Mouse (Mus musculus): ENCODE data around the gene Gm49384.

DNA sequence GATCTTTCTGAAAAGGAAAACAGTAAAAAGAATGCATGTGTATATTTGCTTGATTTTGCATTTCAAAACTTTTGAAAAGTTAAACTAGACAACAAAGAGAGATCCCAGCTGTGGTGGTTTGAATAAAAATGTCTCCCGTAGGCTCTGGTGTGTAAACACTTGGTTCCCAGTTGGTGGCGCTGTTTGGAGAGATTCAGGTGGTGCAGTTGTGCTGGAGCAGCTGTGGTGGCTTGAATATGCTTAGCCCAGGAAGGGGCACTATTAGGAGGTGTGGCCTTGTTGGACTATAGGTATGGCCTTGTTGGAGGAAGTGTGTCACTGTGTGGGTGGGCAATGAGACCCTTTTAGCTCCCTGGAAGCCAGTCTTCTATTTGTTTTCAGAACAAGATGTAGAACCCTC lies 25.2 kb upstream of the Gm49384 start:
- TF ChIP-seq POLR2A (IDR thresholded peaks at IDR 0.05; ENCODE audit: low read depth, low read length) = no peak
- peak; percentile 11; the same call in 1 of the 2 replicates for TF ChIP-seq CTCF (IDR thresholded peaks at IDR 0.05; ENCODE audit: extremely low read depth, insufficient read length, insufficient replicate concordance, low read depth, low read length)

Data from small intestine, adult 2 months (tissue).